Mouse (Mus musculus) limb, embryonic 14.5 days (tissue): ENCODE measurements around the gene Fkbp8. TPM values are rescaled to one million over a fixed set of nuclear protein-coding genes. Genes with fewer than 3 reads are reported as not detected.

Source experiments
- ATAC-seq: fragments of 200-750 bp; cut with Nextera tagmentation; 2 replicates; pipeline ENCODE4 v1.8.0; 2017; ENCODE audit warnings: low read depth, moderate number of reproducible peaks, moderate TSS enrichment; ENCODE audit not compliant: low FRiP score
- DNase-seq: peaks from one replicate; pipeline ENCODE4 v3.0.0-alpha.2; 2015; ENCODE audit warnings: low spot score
- H3K27ac ChIP-seq: fragments of 300-500 bp; sonication (generic); replicated peaks from 2 replicates; pipeline ENCODE4 v1.5.1; 2014; ENCODE audit warnings: low read depth, mild to moderate bottlenecking, low read length, moderate library complexity, mixed read lengths
- H3K27me3 ChIP-seq: fragments of 300-500 bp; sonication (generic); 2 replicates; pipeline ENCODE4 v1.6.1; 2014; ENCODE audit warnings: low read length, mixed read lengths; ENCODE audit not compliant: control insufficient read depth, insufficient read depth
- H3K36me3 ChIP-seq: fragments of 300-500 bp; sonication (generic); 2 replicates; pipeline ENCODE4 v1.6.1; 2014; ENCODE audit warnings: mild to moderate bottlenecking, low read length, moderate library complexity, mixed read lengths; ENCODE audit not compliant: control insufficient read depth, insufficient read depth
- H3K4me1 ChIP-seq: fragments of 300-500 bp; sonication (generic); 2 replicates; pipeline ENCODE4 v1.6.1; 2014; ENCODE audit warnings: antibody characterized with exemption, low read length, mixed read lengths; ENCODE audit not compliant: control insufficient read depth, insufficient read depth
- H3K4me2 ChIP-seq: fragments of 300-500 bp; sonication (generic); replicated peaks from 2 replicates; pipeline ENCODE4 v1.6.1; 2014; ENCODE audit warnings: low read depth, mild to moderate bottlenecking, low read length, moderate library complexity; ENCODE audit not compliant: severe bottlenecking
- H3K4me3 ChIP-seq: fragments of 300-500 bp; sonication (generic); replicated peaks from 2 replicates; pipeline ENCODE4 v1.5.1; 2014; ENCODE audit warnings: low read length
- H3K9ac ChIP-seq: fragments of 300-500 bp; sonication (generic); 2 replicates; pipeline ENCODE4 v1.6.1; 2014; ENCODE audit warnings: mild to moderate bottlenecking, low read depth, low read length, moderate library complexity; ENCODE audit not compliant: severe bottlenecking
- H3K9me3 ChIP-seq: fragments of 300-500 bp; sonication (generic); 2 replicates; pipeline ENCODE4 v1.6.1; 2016; ENCODE audit warnings: low read length; ENCODE audit not compliant: control insufficient read depth
- POLR2A ChIP-seq: fragments of 200-500 bp; IDR thresholded peaks from 2 replicates; pipeline ENCODE4 v1.8.0; 2012; ENCODE audit warnings: inconsistent platforms, mild to moderate bottlenecking, moderate library complexity, borderline replicate concordance; ENCODE audit not compliant: insufficient read depth, insufficient read length; ENCODE audit errors: extremely low read depth
- WGBS: fragments of 180-500 bp; shearing (Covaris S2); extraction: QIAGEN DNeasy Blood & Tissue Kit; methylation state at CpG from one replicate; pipeline ENCODE4 v1.1.7; 2014; 5-methylcytosine and 5-hydroxymethylcytosine counted together
- polyA plus RNA-seq, 2 experiments: library from polyadenylated mRNA; depleted of rRNA in 1 of 2; stranded (reverse) in 1 of 2; unstranded in 1 of 2; fragments of >200 nt; fragmentation: Nextera tagmentation in 1 of 2; extraction: Ambion mirVana in 1 of 2; gene quantifications; 2 replicates each; pipeline versions ENCODE4 v1.2.1 to v1.2.3; 2012 to 2014

Gene Fkbp8
- polyA plus RNA-seq, 2 experiments: 219 to 363 TPM

- peaks cover 8% of the 10 kb centered on the region; the same call in 1 of the 2 replicates for H3K27me3 ChIP-seq
- WGBS: 11% methylated on average over 16 of the region's 16 CpGs
- ATAC-seq (no peak), DNase-seq (peak; percentile 86)
- H3K4me2 ChIP-seq: peak overlapping the region; percentile 30
- H3K27ac ChIP-seq: 0 out of 2 replicates have a peak overlapping the region, but pooled peaks have one; percentile 5
- no peaks in the 10 kb centered on the region for H3K9me3 ChIP-seq
- H3K36me3 ChIP-seq: peaks cover 23% of the 10 kb centered on the region
- no peak for TF ChIP-seq POLR2A
- H3K9ac ChIP-seq: no peak overlapping the region
- H3K4me3 ChIP-seq: peak overlapping the region; percentile 57; the same call in 1 of the 2 replicates
- H3K4me1 ChIP-seq: peaks cover 65% of the 10 kb centered on the region
These were observed 23.2 kb upstream of the Fkbp8 start for GRCm38 (mm10) chr8:70504291-70504716.

- ATAC-seq (no peak), DNase-seq (peak; percentile 73)
- no peak overlapping the region for H3K9ac ChIP-seq
- H3K36me3 ChIP-seq: peaks cover 23% of the 10 kb centered on the region
- 61% methylated on average over 3 of the region's 3 CpGs for WGBS
- H3K27ac ChIP-seq: no peak overlapping the region
- peaks cover 66% of the 10 kb centered on the region for H3K4me1 ChIP-seq
- peaks cover 8% of the 10 kb centered on the region; the same call in 1 of the 2 replicates for H3K27me3 ChIP-seq
- peak overlapping the region; percentile 30 for H3K4me2 ChIP-seq
- peak overlapping the region; percentile 57; the same call in 1 of the 2 replicates for H3K4me3 ChIP-seq
- H3K9me3 ChIP-seq: no peaks in the 10 kb centered on the region
- TF ChIP-seq POLR2A: no peak
These were observed 22.7 kb upstream of the Fkbp8 start for GRCm38 (mm10) chr8:70504851-70505250.

GRCm38 (mm10) chr8:70505698-70506327 is 21.7 kb upstream of the Fkbp8 start:
- Histone ChIP-seq H3K4me1 (peaks cover 63% of the 10 kb centered on the region), H3K27ac (peak overlapping the region; percentile 89; the same call in 1 of the 2 replicates), H3K36me3 (peaks cover 23% of the 10 kb centered on the region), H3K9me3 (no peaks in the 10 kb centered on the region), H3K4me2 (peak overlapping the region; percentile 74), H3K4me3 (peak overlapping the region; percentile 57), H3K27me3 (peaks cover 5% of the 10 kb centered on the region; the same call in 1 of the 2 replicates), H3K9ac (peak overlapping the region; percentile 73)
- peak; percentile 6 for ATAC-seq
- 31% methylated on average over 32 of the region's 32 CpGs for WGBS
- DNase-seq: no peak
- TF ChIP-seq POLR2A: no peak

- peaks cover 56% of the 10 kb centered on the region for H3K4me1 ChIP-seq
- DNase-seq (peak; percentile 94), ATAC-seq (peak; percentile 88)
- H3K27ac ChIP-seq: peak within 1 kb of the TSS; percentile 89
- 0 out of 2 replicates have a peak, but pooled peaks have one; percentile 57 for TF ChIP-seq POLR2A
- H3K9me3 ChIP-seq: no peaks in the 10 kb centered on the region
- H3K9ac ChIP-seq: peak within 1 kb of the TSS; percentile 73
- H3K27me3 ChIP-seq: peaks cover 5% of the 10 kb centered on the region; the same call in 1 of the 2 replicates
- H3K4me3 ChIP-seq: peak within 1 kb of the TSS; percentile 57
- H3K36me3 ChIP-seq: peaks cover 23% of the 10 kb centered on the region
- H3K4me2 ChIP-seq: peak within 1 kb of the TSS; percentile 74
- WGBS: 2% methylated on average over 35 of the region's 40 CpGs
These were observed 21.0 kb upstream of the Fkbp8 start, which contains the start of gene Rex1bd for GRCm38 (mm10) chr8:70506328-70507026. Gene Rex1bd (minus strand): TSS chr8:70506752.

GRCm38 (mm10) chr8:70507027-70507393 is 20.5 kb upstream of the Fkbp8 start:
- 55% methylated on average over 5 of the region's 5 CpGs for WGBS
- Histone ChIP-seq H3K27me3 (peaks cover 3% of the 10 kb centered on the region; the same call in 1 of the 2 replicates), H3K36me3 (peaks cover 23% of the 10 kb centered on the region), H3K9ac (peak overlapping the region; percentile 73; the same call in 1 of the 2 replicates), H3K4me3 (peak overlapping the region; percentile 57; the same call in 1 of the 2 replicates), H3K4me2 (0 out of 2 replicates have a peak overlapping the region, but pooled peaks have one; percentile 74), H3K4me1 (peaks cover 52% of the 10 kb centered on the region), H3K27ac (no peak overlapping the region), H3K9me3 (no peaks in the 10 kb centered on the region)
- ATAC-seq (no peak), DNase-seq (no peak)
- no peak for TF ChIP-seq POLR2A
